Mouse (Mus musculus) MEL (cell line): ENCODE measurements around the gene Hist1h2af. TPM values are rescaled to one million over a fixed set of nuclear protein-coding genes. Genes with fewer than 3 reads are reported as not detected.
A peak's percentile ranks its signal among the peaks of the same experiment; 100 is the strongest.
"Not testable (repeated sequence)": the region's sequence is repeated elsewhere in the genome, so short reads cannot be mapped to it uniquely, and the experiment has no call there.

Source experiments
- DNase-seq: peaks from one replicate; pipeline ENCODE4 v3.0.0; 2011; ENCODE audit warnings: low read depth, low spot score
- H3K27ac ChIP-seq: 2 replicates; pipeline ENCODE4 v1.5.1; 2012; ENCODE audit warnings: low read depth, mild to moderate bottlenecking, control low read depth, low read length, moderate library complexity; ENCODE audit not compliant: control insufficient read depth
- H3K27me3 ChIP-seq, 2 experiments: fragments of 150-350 bp in 1 of 2; sonication (generic) in 1 of 2; 2 replicates each; pipeline ENCODE4 v1.6.1; 2012; ENCODE audit warnings: low read length in 2 of 2, mild to moderate bottlenecking in 2 of 2, improper control_type of control experiment in 1 of 2, moderate library complexity in 1 of 2; ENCODE audit not compliant: insufficient read depth in 2 of 2, control insufficient read depth in 1 of 2
- H3K36me3 ChIP-seq, 2 experiments: 2 replicates each; pipeline ENCODE4 v1.6.1; 2012 to 2014; ENCODE audit warnings: low read length in 2 of 2, improper control_type of control experiment in 1 of 2, inconsistent platforms in 1 of 2, mild to moderate bottlenecking in 1 of 2; ENCODE audit not compliant: insufficient read depth in 2 of 2, control insufficient read depth in 1 of 2
- H3K4me1 ChIP-seq, 2 experiments: fragments of 150-350 bp in 1 of 2; sonication (generic) in 1 of 2; 2 replicates each; pipeline ENCODE4 v1.6.1; 2012; ENCODE audit warnings: low read length in 2 of 2, improper control_type of control experiment in 1 of 2, mild to moderate bottlenecking in 1 of 2; ENCODE audit not compliant: insufficient read depth in 2 of 2, control insufficient read depth in 1 of 2
- H3K4me3 ChIP-seq, 2 experiments: fragments of 150-350 bp in 1 of 2; sonication (generic) in 1 of 2; 2 replicates each; pipeline ENCODE4 v1.5.1; 2012; ENCODE audit warnings: low read depth in 2 of 2, low read length in 2 of 2, mild to moderate bottlenecking in 2 of 2, moderate library complexity in 2 of 2, control low read depth in 1 of 2, improper control_type of control experiment in 1 of 2; ENCODE audit not compliant: control insufficient read depth in 1 of 2, insufficient read depth in 1 of 2
- H3K79me2 ChIP-seq: 2 replicates; pipeline ENCODE4 v1.6.1; 2012; ENCODE audit warnings: mild to moderate bottlenecking, low read length, moderate library complexity; ENCODE audit not compliant: control insufficient read depth, poor library complexity, insufficient read depth
- H3K9ac ChIP-seq: 2 replicates; pipeline ENCODE4 v1.6.1; 2012; ENCODE audit warnings: low read depth, mild to moderate bottlenecking, control low read depth, low read length, moderate library complexity; ENCODE audit not compliant: control insufficient read depth, poor library complexity, severe bottlenecking
- H3K9me3 ChIP-seq: fragments of 150-350 bp; sonication (generic); replicated peaks from 2 replicates; pipeline ENCODE4 v1.6.1; 2012; ENCODE audit warnings: mild to moderate bottlenecking, low read length, improper control_type of control experiment, moderate library complexity; ENCODE audit not compliant: insufficient read depth
- BHLHE40 ChIP-seq: IDR thresholded peaks from 2 replicates; pipeline ENCODE4 v1.6.1; 2012; ENCODE audit warnings: low read depth, mild to moderate bottlenecking, inconsistent platforms, low read length, improper control_type of control experiment, borderline replicate concordance
- CHD2 ChIP-seq: IDR thresholded peaks from 2 replicates; pipeline ENCODE4 v1.6.1; 2011; ENCODE audit warnings: low read length, improper control_type of control experiment
- CTCF ChIP-seq, 3 experiments: IDR thresholded peaks in 2 of 3; conservative IDR thresholded peaks in 1 of 3; 2 replicates each; pipeline ENCODE4 v1.5.1; 2011 to 2012; ENCODE audit warnings: low read length in 3 of 3, low read depth in 2 of 3, mild to moderate bottlenecking in 2 of 3, improper control_type of control experiment in 1 of 3, inconsistent platforms in 1 of 3, mixed read lengths in 1 of 3, moderate library complexity in 1 of 3; ENCODE audit not compliant: control insufficient read depth in 1 of 3, insufficient read depth in 1 of 3, poor library complexity in 1 of 3, severe bottlenecking in 1 of 3
- GABPA ChIP-seq: IDR thresholded peaks from 2 replicates; pipeline ENCODE4 v1.6.1; 2012; ENCODE audit warnings: low read depth, mild to moderate bottlenecking, inconsistent platforms, low read length, improper control_type of control experiment, moderate library complexity
- GATA1 ChIP-seq: IDR thresholded peaks from 2 replicates; pipeline ENCODE4 v1.6.1; 2011; ENCODE audit warnings: low read depth, low read length, improper control_type of control experiment
- MAX ChIP-seq: IDR thresholded peaks from 2 replicates; pipeline ENCODE4 v1.6.1; 2011; ENCODE audit warnings: low read length, improper control_type of control experiment
- MEF2A ChIP-seq: IDR thresholded peaks from 2 replicates; pipeline ENCODE4 v1.6.1; 2014; ENCODE audit warnings: low read depth, mild to moderate bottlenecking, inconsistent platforms, low read length, improper control_type of control experiment; ENCODE audit not compliant: poor library complexity, insufficient replicate concordance, severe bottlenecking; ENCODE audit errors: extremely low read depth
- MXI1 ChIP-seq: IDR thresholded peaks from 2 replicates; pipeline ENCODE4 v1.6.1; 2011; ENCODE audit warnings: mild to moderate bottlenecking, low read depth, low read length, improper control_type of control experiment
- MYB ChIP-seq: IDR thresholded peaks from 2 replicates; pipeline ENCODE4 v1.6.1; 2011; ENCODE audit warnings: mild to moderate bottlenecking, low read depth, low read length, improper control_type of control experiment
- MYC ChIP-seq: IDR thresholded peaks from 2 replicates; pipeline ENCODE4 v1.6.1; 2011; ENCODE audit warnings: low read depth, mild to moderate bottlenecking, low read length, improper control_type of control experiment, moderate library complexity
- POLR2AphosphoS2 ChIP-seq: IDR thresholded peaks from 2 replicates; pipeline ENCODE4 v1.6.1; 2011; ENCODE audit warnings: low read length, improper control_type of control experiment
- RCOR1 ChIP-seq: IDR thresholded peaks from 2 replicates; pipeline ENCODE4 v1.6.1; 2012; ENCODE audit warnings: low read depth, mild to moderate bottlenecking, inconsistent platforms, low read length, improper control_type of control experiment
- SIN3A ChIP-seq: IDR thresholded peaks from 2 replicates; pipeline ENCODE4 v1.6.1; 2012; ENCODE audit warnings: low read length, improper control_type of control experiment, inconsistent platforms
- SMC3 ChIP-seq: IDR thresholded peaks from 2 replicates; pipeline ENCODE4 v1.6.1; 2011; ENCODE audit warnings: low read depth, low read length, improper control_type of control experiment
- TBP ChIP-seq: IDR thresholded peaks from 2 replicates; pipeline ENCODE4 v1.8.0; 2011; ENCODE audit warnings: low read depth, low read length, improper control_type of control experiment
- TCF12 ChIP-seq: IDR thresholded peaks from 2 replicates; pipeline ENCODE4 v1.6.1; 2014; ENCODE audit warnings: low read depth, mild to moderate bottlenecking, inconsistent platforms, low read length, improper control_type of control experiment, moderate library complexity
- USF2 ChIP-seq, 2 experiments: IDR thresholded peaks; 2 replicates each; pipeline ENCODE4 v1.6.1; 2011 to 2012; ENCODE audit warnings: improper control_type of control experiment in 2 of 2, low read length in 2 of 2, borderline replicate concordance in 1 of 2, inconsistent platforms in 1 of 2, low read depth in 1 of 2, mild to moderate bottlenecking in 1 of 2; ENCODE audit not compliant: insufficient read depth in 1 of 2
- ZKSCAN1 ChIP-seq: IDR thresholded peaks from 2 replicates; pipeline ENCODE4 v1.6.1; 2012; ENCODE audit warnings: low read depth, mild to moderate bottlenecking, inconsistent platforms, low read length, improper control_type of control experiment, moderate library complexity
- ZMIZ1 ChIP-seq: IDR thresholded peaks from 2 replicates; pipeline ENCODE4 v1.6.1; 2012; ENCODE audit warnings: low read depth, mild to moderate bottlenecking, inconsistent platforms, low read length, improper control_type of control experiment, moderate library complexity
- ZNF384 ChIP-seq: IDR thresholded peaks from 2 replicates; pipeline ENCODE4 v1.6.1; 2012; ENCODE audit warnings: low read depth, mild to moderate bottlenecking, inconsistent platforms, low read length, improper control_type of control experiment
- polyA plus RNA-seq, 2 experiments: library from polyadenylated mRNA; stranded (reverse) in 1 of 2; unstranded in 1 of 2; fragments of >175 nt in 1 of 2; fragments of >200 nt in 1 of 2; gene quantifications; 2 replicates each; pipeline versions ENCODE4 v1.2.1 to v1.2.4; 2012; ENCODE audit warnings: low replicate concordance in 2 of 2, low read depth in 1 of 2; ENCODE audit not compliant: insufficient read length in 2 of 2, insufficient read depth in 1 of 2, missing spikeins in 1 of 2
- total RNA-seq: library from RNA; depleted of rRNA; stranded (reverse); fragments of 300-350 nt; gene quantifications from 2 replicates; pipeline ENCODE4 v1.2.3, GENCODE M21; 2012

Gene Hist1h2af
- total and polyA plus RNA-seq, 3 experiments, result 64.3 to 939 TPM; not detected in 1

DNA sequence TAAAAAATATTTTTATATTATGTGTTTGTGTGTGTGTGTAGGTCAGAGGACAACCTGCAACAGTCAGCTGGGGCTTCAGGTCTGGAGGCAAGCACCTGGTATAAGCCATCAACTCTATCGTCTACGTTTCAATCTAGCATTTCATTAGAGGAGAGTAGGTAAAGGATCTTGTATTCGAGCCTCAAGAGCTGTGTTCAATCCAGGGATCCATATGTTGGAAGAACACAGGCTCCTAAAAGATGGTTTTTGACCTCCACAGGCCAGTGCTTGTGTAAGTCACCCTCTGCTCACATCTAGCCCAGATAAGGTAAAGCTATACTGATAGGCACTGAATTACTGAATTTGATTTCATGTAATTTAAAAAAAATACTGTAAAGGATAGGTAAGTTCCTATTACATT, 23.2 kb downstream of the Hist1h2af start:
- peak overlapping the region; percentile 35 to 47 for H3K4me3 ChIP-seq
- TF ChIP-seq CTCF (IDR thresholded peaks at IDR 0.05 in 2 of 3, conservative IDR thresholded peaks at IDR 0.05 in 1 of 3; ENCODE audit: control insufficient read depth in 1 of 3, insufficient read depth in 1 of 3, low read depth in 2 of 3, low read length in 3 of 3, poor library complexity in 1 of 3, severe bottlenecking in 1 of 3) (no peak), POLR2AphosphoS2 (no peak), MAX (no peak), BHLHE40 (no peak), USF2 (IDR thresholded peaks at IDR 0.05; ENCODE audit: borderline replicate concordance in 1 of 2, insufficient read depth in 1 of 2, low read depth in 1 of 2, low read length in 2 of 2) (no peak), MXI1 (no peak), ZKSCAN1 (no peak), CHD2 (no peak), SMC3 (no peak), ZNF384 (no peak), GABPA (no peak), TBP (no peak), ZMIZ1 (no peak), GATA1 (no peak), MEF2A (no peak), RCOR1 (no peak), TCF12 (no peak), MYC (no peak), SIN3A (no peak), MYB (no peak)
- TF ChIP-seq, all 39 proteins: peak for 0
- H3K27me3 ChIP-seq, result no peaks in the 10 kb centered on the region
- no peaks in the 10 kb centered on the region for H3K9me3 ChIP-seq
- peaks cover 0 to 33% of the 10 kb centered on the region in 2 experiments; a peak in 2 of 4 replicates for H3K36me3 ChIP-seq
- H3K79me2 ChIP-seq, result peaks cover 3% of the 10 kb centered on the region; the same call in 1 of the 2 replicates
- peak overlapping the region; percentile 68 for H3K9ac ChIP-seq
- H3K27ac ChIP-seq, result peak overlapping the region; percentile 78
- DNase-seq, result peak; percentile 60
- H3K4me1 ChIP-seq, result peaks cover 0 to 7% of the 10 kb centered on the region in 2 experiments; a peak in 1 of 4 replicates

- H3K9me3 ChIP-seq, H3K4me1 ChIP-seq, H3K79me2 ChIP-seq, H3K27me3 ChIP-seq: not testable (repeated sequence)
- peak overlapping the region; percentile 72 for H3K27ac ChIP-seq
- DNase-seq, result peak; percentile 59
- H3K4me3 ChIP-seq, result peak overlapping the region in 1 of 2 experiments; percentile 17; a peak in 1 of 4 replicates
- peaks cover 0 to 24% of the 10 kb centered on the region in 2 experiments; a peak in 2 of 4 replicates for H3K36me3 ChIP-seq
- peak overlapping the region; percentile 53 for H3K9ac ChIP-seq
Observed at GRCm38 (mm10) chr13:23560699-23561098, 27.0 kb downstream of the Hist1h2af start.

GRCm38 (mm10) chr13:23561531-23561882, 27.8 kb downstream of the Hist1h2af start:
- H3K4me1 ChIP-seq, H3K9me3 ChIP-seq, H3K4me3 ChIP-seq, H3K79me2 ChIP-seq, DNase-seq, H3K27me3 ChIP-seq: not testable (repeated sequence)
- peak overlapping the region; percentile 55 for H3K9ac ChIP-seq
- H3K27ac ChIP-seq, result peak overlapping the region; percentile 78
- H3K36me3 ChIP-seq, result peaks cover 0 to 24% of the 10 kb centered on the region in 2 experiments; a peak in 2 of 4 replicates
